Mouse (Mus musculus): ENCODE measurements around the gene Spdye4b. TPM values are rescaled to one million over a fixed set of nuclear protein-coding genes. Genes with fewer than 3 reads are reported as not detected.

Gene Spdye4b
- 35.2 TPM for polyA plus RNA-seq (2014; fragmentation: Illumina TruSeq; extraction: RNeasy Lipid Tissue Mini Kit (QIAGEN cat#74804); ENCODE audit: low read depth, low replicate concordance)

DNA sequence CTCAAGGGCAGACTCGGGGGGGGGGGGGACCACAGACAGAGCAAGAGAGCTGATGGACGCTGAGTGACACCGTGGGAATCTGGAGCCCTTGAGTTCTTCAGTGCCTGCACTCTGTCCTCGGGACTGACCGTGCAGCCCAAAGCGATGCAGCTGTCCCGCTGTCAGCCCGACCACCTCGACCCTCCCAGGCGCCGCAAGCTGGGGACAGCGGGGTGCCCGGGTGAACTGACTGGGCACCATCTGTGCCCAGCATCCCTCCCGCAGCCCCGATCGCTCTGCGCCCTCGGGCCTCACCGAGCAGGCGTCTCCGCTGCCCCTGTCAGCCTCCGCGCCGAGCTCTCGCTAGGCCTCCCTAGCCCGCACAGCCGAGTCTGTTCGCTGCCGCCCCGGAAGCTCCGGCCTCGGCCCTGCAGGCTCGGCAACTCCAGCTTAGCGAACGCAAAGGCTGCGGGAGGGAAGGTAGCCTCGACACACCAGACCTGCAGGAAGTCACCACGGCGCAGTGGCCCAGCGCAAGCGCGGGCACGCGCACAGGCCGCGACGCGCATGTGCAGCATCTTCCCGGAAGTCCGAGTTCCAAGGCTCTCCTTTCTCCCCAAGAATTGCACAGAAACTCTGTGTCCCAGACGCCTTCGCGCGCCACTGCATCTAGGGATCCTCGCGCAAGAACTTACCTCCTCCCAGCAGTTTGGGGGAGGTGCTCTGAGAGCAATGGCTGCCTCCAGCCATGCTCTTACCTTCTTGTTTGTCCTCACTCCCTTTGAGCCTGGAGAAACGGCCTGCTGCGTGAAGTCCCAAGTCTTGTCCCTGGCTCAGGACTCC, at the start of gene Spdye4b, which contains the start of gene Rbak:
Spdye4b (plus strand) TSS at position 763 of the 822 bp plus-strand sequence.
Rbak (minus strand) TSS at position 521 of the 822 bp plus-strand sequence.

DNA sequence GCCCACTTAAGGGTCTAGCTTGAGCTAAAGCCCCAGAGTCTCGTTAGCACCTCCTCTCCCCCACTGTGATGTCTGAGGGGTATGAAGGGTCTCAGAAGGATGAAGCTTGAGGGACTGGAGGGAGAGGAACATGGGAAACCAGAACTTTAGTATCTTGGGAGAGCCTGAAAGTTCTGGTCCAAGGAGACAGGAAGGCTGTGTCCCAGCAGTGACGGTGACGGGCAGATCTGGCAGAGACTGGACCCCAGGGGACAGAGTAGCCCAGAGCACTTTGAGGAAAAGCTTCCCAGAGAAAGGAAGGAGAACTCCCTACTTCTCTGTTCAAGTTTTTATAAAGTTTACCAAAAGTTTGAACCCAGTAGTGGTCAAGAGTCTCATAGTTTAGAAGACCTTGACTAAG, 33.3 kb upstream of the Spdye4b start, which contains the start of gene Olfr718-ps1:
Olfr718-ps1 (minus strand) TSS at position 101 of the 400 bp plus-strand sequence.

DNA sequence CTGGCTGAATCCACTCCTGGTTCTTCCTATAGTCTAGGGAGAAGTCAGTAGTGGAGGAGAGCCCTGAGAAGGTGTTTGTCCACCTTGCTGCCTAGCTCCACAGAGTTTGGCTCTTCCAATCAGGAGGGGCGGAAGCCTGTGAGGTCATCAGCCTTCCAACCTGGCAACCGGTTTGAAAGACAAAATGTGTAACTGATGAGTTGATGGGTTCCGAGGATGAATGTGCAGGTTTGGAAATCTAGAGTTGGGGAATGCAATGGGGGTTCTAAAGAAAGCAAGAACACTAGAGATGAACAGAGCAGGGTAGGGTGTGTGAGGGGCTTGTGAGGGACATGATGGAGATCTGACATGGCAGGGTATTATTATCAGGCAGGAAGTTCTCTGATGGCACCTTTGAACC, 46.0 kb downstream of the Spdye4b start, which contains the start of gene Spdye4a:
Spdye4a (minus strand) TSS at position 101 of the 400 bp plus-strand sequence.

DNA sequence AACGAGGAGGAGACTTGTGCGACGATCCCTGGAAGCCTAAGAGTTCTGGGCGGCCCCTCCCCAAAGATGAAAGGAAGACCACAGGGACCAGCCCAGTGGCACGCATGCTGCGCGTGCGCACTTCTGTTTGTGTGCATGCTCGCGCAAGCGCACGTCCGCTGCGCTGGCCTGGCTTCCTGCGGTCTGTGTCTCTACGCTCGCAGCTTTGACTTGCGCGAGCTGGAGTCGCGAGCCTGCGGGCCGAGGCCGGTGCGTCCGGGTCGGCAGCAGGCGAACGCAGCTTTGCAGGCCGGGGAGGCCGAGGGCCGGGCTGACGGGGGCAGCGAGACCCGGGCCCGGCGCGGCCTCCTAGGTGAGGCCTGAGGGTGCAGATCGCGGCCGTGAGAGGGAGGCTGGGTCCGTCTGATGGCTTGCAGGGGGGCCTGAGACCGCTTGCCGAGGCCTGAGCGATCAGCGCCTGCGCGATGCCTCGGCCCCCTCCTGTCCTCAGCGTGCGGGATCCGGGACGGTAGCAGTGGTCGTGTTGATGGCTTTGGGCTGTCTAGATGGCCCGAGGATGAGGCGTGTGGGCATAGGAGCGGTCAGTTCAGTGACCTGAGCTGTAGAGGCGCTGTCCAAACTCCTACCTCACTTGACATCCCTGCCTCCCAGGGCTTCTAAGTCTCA, 54.3 kb downstream of the Spdye4b start, which contains the start of gene Zfp12:
Zfp12 (plus strand) TSS at position 136 of the 666 bp plus-strand sequence.

Other genes starting within 250 kb of the Spdye4b start
- gene Fscn1, start 220.7 kb upstream of the Spdye4b start, polyA plus RNA-seq (2014; fragmentation: Illumina TruSeq; extraction: RNeasy Lipid Tissue Mini Kit (QIAGEN cat#74804); ENCODE audit: low read depth, low replicate concordance) = 1.2 TPM
- gene Rnf216, start 68.0 kb upstream of the Spdye4b start, polyA plus RNA-seq (2014; fragmentation: Illumina TruSeq; extraction: RNeasy Lipid Tissue Mini Kit (QIAGEN cat#74804); ENCODE audit: low read depth, low replicate concordance) = 149 TPM
- gene Olfr718-ps1, start 33.4 kb upstream of the Spdye4b start, polyA plus RNA-seq (2014; fragmentation: Illumina TruSeq; extraction: RNeasy Lipid Tissue Mini Kit (QIAGEN cat#74804); ENCODE audit: low read depth, low replicate concordance) = 0.07 TPM
- gene Rbak, start 242 bp upstream of the Spdye4b start, polyA plus RNA-seq (2014; fragmentation: Illumina TruSeq; extraction: RNeasy Lipid Tissue Mini Kit (QIAGEN cat#74804); ENCODE audit: low read depth, low replicate concordance) = 4.0 TPM
- 8.0 TPM for gene Spdye4a, start 45.9 kb downstream of the Spdye4b start, polyA plus RNA-seq (2014; fragmentation: Illumina TruSeq; extraction: RNeasy Lipid Tissue Mini Kit (QIAGEN cat#74804); ENCODE audit: low read depth, low replicate concordance)
- gene Zfp12, start 54.1 kb downstream of the Spdye4b start, polyA plus RNA-seq (2014; fragmentation: Illumina TruSeq; extraction: RNeasy Lipid Tissue Mini Kit (QIAGEN cat#74804); ENCODE audit: low read depth, low replicate concordance) = 5.0 TPM
- gene Zfp316, start 89.0 kb downstream of the Spdye4b start, polyA plus RNA-seq (2014; fragmentation: Illumina TruSeq; extraction: RNeasy Lipid Tissue Mini Kit (QIAGEN cat#74804); ENCODE audit: low read depth, low replicate concordance) = 0.52 TPM
- not detected for gene Zfp853, start 112.6 kb downstream of the Spdye4b start, polyA plus RNA-seq (2014; fragmentation: Illumina TruSeq; extraction: RNeasy Lipid Tissue Mini Kit (QIAGEN cat#74804); ENCODE audit: low read depth, low replicate concordance)
- 1.7 TPM for gene E130309D02Rik, start 134.3 kb downstream of the Spdye4b start, polyA plus RNA-seq (2014; fragmentation: Illumina TruSeq; extraction: RNeasy Lipid Tissue Mini Kit (QIAGEN cat#74804); ENCODE audit: low read depth, low replicate concordance)
- gene Zdhhc4, start 148.2 kb downstream of the Spdye4b start, polyA plus RNA-seq (2014; fragmentation: Illumina TruSeq; extraction: RNeasy Lipid Tissue Mini Kit (QIAGEN cat#74804); ENCODE audit: low read depth, low replicate concordance) = 43.3 TPM
- not detected for gene Grid2ip, start 176.3 kb downstream of the Spdye4b start, polyA plus RNA-seq (2014; fragmentation: Illumina TruSeq; extraction: RNeasy Lipid Tissue Mini Kit (QIAGEN cat#74804); ENCODE audit: low read depth, low replicate concordance)
- 34.5 TPM for gene Kdelr2, start 222.8 kb downstream of the Spdye4b start, polyA plus RNA-seq (2014; fragmentation: Illumina TruSeq; extraction: RNeasy Lipid Tissue Mini Kit (QIAGEN cat#74804); ENCODE audit: low read depth, low replicate concordance)